Mouse (Mus musculus) heart, adult 2 months (tissue): ENCODE measurements around the gene Fat4.

Experiments used
- CTCF ChIP-seq: fragments of 200-600 bp; IDR thresholded peaks from 2 replicates; pipeline ENCODE4 v1.8.1; 2022; ENCODE audit warnings: antibody characterized with exemption, mild to moderate bottlenecking, moderate library complexity
- POLR2A ChIP-seq: fragments of 200-500 bp; IDR thresholded peaks from 2 replicates; pipeline ENCODE4 v1.6.1; 2011; ENCODE audit warnings: mild to moderate bottlenecking, low read depth, low read length, control low read depth; ENCODE audit not compliant: insufficient read depth

DNA sequence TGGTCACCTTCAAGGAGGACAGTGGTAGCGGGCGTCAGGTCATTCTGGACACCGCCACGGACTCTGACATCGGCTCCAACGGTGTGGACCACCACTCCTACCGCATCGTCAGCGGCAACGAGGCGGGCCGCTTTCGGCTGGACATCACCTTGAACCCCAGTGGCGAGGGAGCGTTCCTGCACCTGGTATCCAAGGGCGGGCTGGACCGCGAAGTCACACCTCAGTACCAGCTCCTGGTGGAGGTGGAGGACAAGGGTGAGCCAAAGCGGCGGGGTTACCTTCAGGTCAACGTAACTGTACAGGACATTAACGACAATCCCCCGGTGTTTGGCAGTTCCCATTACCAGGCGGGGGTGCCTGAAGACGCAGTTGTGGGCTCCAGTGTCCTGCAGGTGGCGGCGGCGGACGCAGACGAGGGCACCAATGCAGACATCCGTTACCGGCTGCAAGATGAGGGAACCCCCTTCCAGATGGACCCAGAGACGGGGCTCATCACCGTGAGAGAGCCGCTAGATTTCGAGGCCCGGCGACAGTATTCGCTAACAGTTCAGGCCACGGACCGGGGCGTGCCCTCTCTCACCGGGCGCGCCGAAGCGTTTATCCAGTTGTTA lies 746 bp downstream of the Fat4 start:
- TF ChIP-seq POLR2A (no peak), CTCF (peak; percentile 65)
